Mouse (Mus musculus) midbrain, embryonic 14.5 days (tissue): ENCODE data around the gene Pih1d1. TPM values are rescaled to one million over a fixed set of nuclear protein-coding genes. Genes with fewer than 3 reads are reported as not detected.

Experiments
- ATAC-seq: fragments of 200-750 bp; cut with Nextera tagmentation; 2 replicates; pipeline ENCODE4 v1.8.0; 2017; ENCODE audit warnings: moderate number of reproducible peaks, moderate library complexity; ENCODE audit not compliant: low FRiP score, low TSS enrichment
- DNase-seq: peaks from one replicate; pipeline ENCODE4 v3.0.0-alpha.2; 2015
- H3K27ac ChIP-seq: fragments of 300-500 bp; sonication (generic); replicated peaks from 2 replicates; pipeline ENCODE4 v1.5.1; 2014; ENCODE audit warnings: mild to moderate bottlenecking, low read depth, low read length, moderate library complexity
- H3K27me3 ChIP-seq: fragments of 300-500 bp; sonication (generic); 2 replicates; pipeline ENCODE4 v1.6.1; 2014; ENCODE audit warnings: low read length, control low read depth, mixed read lengths; ENCODE audit not compliant: control insufficient read depth, insufficient read depth
- H3K36me3 ChIP-seq: fragments of 300-500 bp; sonication (generic); 2 replicates; pipeline ENCODE4 v1.6.1; 2014; ENCODE audit warnings: low read length, control low read depth; ENCODE audit not compliant: control insufficient read depth, insufficient read depth
- H3K4me1 ChIP-seq: fragments of 300-500 bp; sonication (generic); 2 replicates; pipeline ENCODE4 v1.6.1; 2014; ENCODE audit warnings: mild to moderate bottlenecking, antibody characterized with exemption, low read length, control low read depth; ENCODE audit not compliant: control insufficient read depth, insufficient read depth
- H3K4me2 ChIP-seq: fragments of 300-500 bp; sonication (generic); 2 replicates; pipeline ENCODE4 v1.6.1; 2014; ENCODE audit warnings: mild to moderate bottlenecking, low read length, moderate library complexity
- H3K4me3 ChIP-seq: fragments of 300-500 bp; sonication (generic); replicated peaks from 2 replicates; pipeline ENCODE4 v1.5.1; 2014; ENCODE audit warnings: low read depth, low read length
- H3K9ac ChIP-seq: fragments of 300-500 bp; sonication (generic); replicated peaks from 2 replicates; pipeline ENCODE4 v1.6.1; 2014; ENCODE audit warnings: mild to moderate bottlenecking, low read length, moderate library complexity
- H3K9me3 ChIP-seq: fragments of 300-500 bp; sonication (generic); 2 replicates; pipeline ENCODE4 v1.6.1; 2016; ENCODE audit warnings: low read length, control low read depth, mixed read lengths; ENCODE audit not compliant: control insufficient read depth
- WGBS: fragments of 180-500 bp; shearing (Covaris S2); extraction: QIAGEN DNeasy Blood & Tissue Kit; methylation state at CpG from one replicate; pipeline ENCODE4 v1.1.7; 2014; 5-methylcytosine and 5-hydroxymethylcytosine counted together
- polyA plus RNA-seq: library from polyadenylated mRNA; unstranded; fragments of >200 nt; fragmentation: Nextera tagmentation; extraction: Ambion mirVana; gene quantifications from 2 replicates; pipeline ENCODE4 v1.2.1, GENCODE M21; 2014

Gene Pih1d1
- polyA plus RNA-seq, 1 experiment from 2014 or later, result 96.2 TPM

GRCm38 (mm10) chr7:45137171-45138006 lies 16.7 kb upstream of the Pih1d1 start:
- Histone ChIP-seq H3K27me3 (peaks cover 16% of the 10 kb centered on the region; the same call in 1 of the 2 replicates), H3K4me3 (no peak overlapping the region), H3K4me1 (no peaks in the 10 kb centered on the region), H3K4me2 (no peak overlapping the region), H3K27ac (no peak overlapping the region), H3K9me3 (no peaks in the 10 kb centered on the region), H3K9ac (no peak overlapping the region), H3K36me3 (no peaks in the 10 kb centered on the region)
- DNase-seq, result no peak
- WGBS, result 84% methylated on average over 12 of the region's 12 CpGs
- no peak for ATAC-seq

DNA sequence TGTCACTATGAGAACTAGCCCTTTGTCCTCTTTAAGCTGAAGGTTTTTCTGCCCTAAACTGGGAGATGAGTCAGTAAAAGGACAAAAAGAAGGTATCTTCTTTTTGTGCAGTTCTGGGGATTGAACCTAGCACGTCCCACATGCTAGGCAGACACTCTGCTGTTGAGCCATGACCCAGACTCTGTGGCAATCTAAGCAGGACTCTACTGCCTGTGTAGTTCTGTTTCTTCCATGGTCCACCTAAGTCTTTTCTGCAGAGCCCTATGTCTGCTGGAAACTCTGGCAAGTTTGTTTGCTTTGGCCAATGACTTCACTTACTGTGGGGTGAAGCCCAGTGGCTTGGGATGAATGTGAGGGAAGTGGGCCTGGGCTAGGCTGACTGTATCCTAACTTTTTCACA lies 15.7 kb upstream of the Pih1d1 start:
- H3K9ac ChIP-seq, result no peak overlapping the region
- H3K4me1 ChIP-seq, result no peaks in the 10 kb centered on the region
- H3K9me3 ChIP-seq, result no peaks in the 10 kb centered on the region
- no peak overlapping the region for H3K4me3 ChIP-seq
- no peak overlapping the region for H3K27ac ChIP-seq
- H3K27me3 ChIP-seq, result peaks cover 16% of the 10 kb centered on the region; the same call in 1 of the 2 replicates
- WGBS, result 75% methylated on average over 1 of the region's 1 CpGs
- H3K36me3 ChIP-seq, result peaks cover 2% of the 10 kb centered on the region; the same call in 1 of the 2 replicates
- no peak overlapping the region for H3K4me2 ChIP-seq
- DNase-seq, result no peak
- ATAC-seq, result no peak

GRCm38 (mm10) chr7:45139904-45140723 lies 14.0 kb upstream of the Pih1d1 start:
- peaks cover 8% of the 10 kb centered on the region; the same call in 1 of the 2 replicates for H3K27me3 ChIP-seq
- ATAC-seq, result no peak
- H3K9me3 ChIP-seq, result no peaks in the 10 kb centered on the region
- no peak for DNase-seq
- no peak overlapping the region for H3K4me3 ChIP-seq
- WGBS, result 80% methylated on average over 8 of the region's 8 CpGs
- no peak overlapping the region for H3K4me2 ChIP-seq
- no peak overlapping the region for H3K27ac ChIP-seq
- no peak overlapping the region for H3K9ac ChIP-seq
- H3K36me3 ChIP-seq, result peaks cover 14% of the 10 kb centered on the region; the same call in 1 of the 2 replicates
- no peaks in the 10 kb centered on the region for H3K4me1 ChIP-seq

GRCm38 (mm10) chr7:45141319-45141718 lies 12.8 kb upstream of the Pih1d1 start:
- no peaks in the 10 kb centered on the region for H3K27me3 ChIP-seq
- no peak for DNase-seq
- H3K27ac ChIP-seq, result no peak overlapping the region
- no peak for ATAC-seq
- H3K4me1 ChIP-seq, result no peaks in the 10 kb centered on the region
- no peaks in the 10 kb centered on the region for H3K9me3 ChIP-seq
- 95% methylated on average over 3 of the region's 3 CpGs for WGBS
- no peak overlapping the region for H3K4me3 ChIP-seq
- no peak overlapping the region for H3K4me2 ChIP-seq
- peaks cover 25% of the 10 kb centered on the region for H3K36me3 ChIP-seq
- no peak overlapping the region for H3K9ac ChIP-seq

DNA sequence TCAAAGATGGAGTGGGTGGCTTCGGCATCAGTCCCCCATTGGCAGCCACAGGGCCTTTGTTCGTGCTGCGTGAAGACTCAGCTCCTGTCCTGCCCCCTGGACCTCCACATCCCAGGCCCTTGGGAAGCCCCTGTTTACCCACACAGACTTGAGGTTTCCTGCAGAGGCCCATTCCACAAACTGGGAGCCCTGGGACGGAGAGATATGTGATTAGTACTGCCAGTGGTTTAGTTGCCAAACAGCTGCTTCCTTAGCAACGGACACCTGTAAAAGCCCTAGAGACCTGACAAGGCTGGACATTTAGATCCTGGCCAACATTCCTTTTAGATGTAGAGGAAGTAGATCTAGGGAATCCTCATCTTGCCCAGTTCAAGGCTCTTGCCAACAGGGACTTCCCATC lies 12.2 kb upstream of the Pih1d1 start:
- no peak overlapping the region for H3K27ac ChIP-seq
- DNase-seq (no peak), ATAC-seq (no peak)
- no peaks in the 10 kb centered on the region for H3K9me3 ChIP-seq
- H3K4me3 ChIP-seq, result no peak overlapping the region
- no peak overlapping the region for H3K4me2 ChIP-seq
- no peak overlapping the region for H3K9ac ChIP-seq
- H3K36me3 ChIP-seq, result peaks cover 27% of the 10 kb centered on the region
- no peaks in the 10 kb centered on the region for H3K4me1 ChIP-seq
- 89% methylated on average over 5 of the region's 5 CpGs for WGBS
- H3K27me3 ChIP-seq, result no peaks in the 10 kb centered on the region

DNA sequence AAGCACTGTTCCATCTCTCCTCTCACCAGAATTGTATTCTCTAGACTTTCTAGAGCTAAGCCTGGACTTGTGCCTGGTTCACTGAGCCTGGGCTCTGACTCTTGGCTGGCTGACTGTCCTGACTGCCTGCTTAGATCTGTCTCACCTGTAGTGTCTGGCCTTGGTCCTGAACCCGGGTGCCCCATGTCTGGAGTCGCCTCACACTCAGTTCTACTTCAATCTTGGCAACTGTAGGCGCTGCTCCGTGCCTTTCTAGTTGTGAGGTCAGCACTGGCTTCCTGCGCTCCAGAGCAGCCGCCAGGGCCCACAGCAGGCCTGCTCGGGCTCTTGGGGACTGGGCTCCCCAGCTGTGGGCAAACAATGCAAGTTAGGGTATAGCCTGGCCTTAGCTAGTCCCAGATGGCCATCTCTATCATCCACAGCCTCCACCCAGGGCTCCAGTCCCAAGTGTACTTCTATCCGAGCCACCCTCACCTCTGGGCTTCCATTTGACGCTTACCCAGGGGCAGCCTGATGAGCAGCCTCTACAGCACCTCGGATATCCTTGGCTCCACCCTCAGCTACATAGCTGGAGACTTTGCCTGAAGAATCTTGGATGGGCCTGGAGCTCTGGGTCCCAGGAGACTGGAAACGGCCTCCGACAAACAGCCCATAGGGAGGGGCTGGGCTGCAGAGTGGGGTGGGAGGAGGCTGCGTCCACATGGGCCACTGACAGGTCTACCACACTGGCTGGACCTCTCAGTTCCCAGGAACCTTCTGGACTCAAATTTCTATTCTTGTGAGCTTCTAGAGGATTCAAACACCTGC lies 9.5 kb upstream of the Pih1d1 start:
- no peak overlapping the region for H3K4me3 ChIP-seq
- H3K36me3 ChIP-seq, result peaks cover 27% of the 10 kb centered on the region
- no peaks in the 10 kb centered on the region for H3K4me1 ChIP-seq
- DNase-seq, result no peak
- no peaks in the 10 kb centered on the region for H3K9me3 ChIP-seq
- no peak overlapping the region for H3K27ac ChIP-seq
- H3K9ac ChIP-seq, result no peak overlapping the region
- no peak overlapping the region for H3K4me2 ChIP-seq
- 83% methylated on average over 13 of the region's 13 CpGs for WGBS
- ATAC-seq, result no peak
- H3K27me3 ChIP-seq, result no peaks in the 10 kb centered on the region

GRCm38 (mm10) chr7:45145460-45145859 lies 8.6 kb upstream of the Pih1d1 start:
- WGBS, result 94% methylated on average over 8 of the region's 8 CpGs
- ATAC-seq, result no peak
- Histone ChIP-seq H3K4me1 (no peaks in the 10 kb centered on the region), H3K9me3 (no peaks in the 10 kb centered on the region), H3K4me2 (no peak overlapping the region), H3K9ac (no peak overlapping the region), H3K27ac (no peak overlapping the region), H3K27me3 (no peaks in the 10 kb centered on the region), H3K4me3 (no peak overlapping the region), H3K36me3 (peaks cover 27% of the 10 kb centered on the region)
- DNase-seq, result no peak

- WGBS, result 95% methylated on average over 11 of the region's 11 CpGs
- peaks cover 27% of the 10 kb centered on the region for H3K36me3 ChIP-seq
- no peak for ATAC-seq
- no peaks in the 10 kb centered on the region for H3K27me3 ChIP-seq
- H3K27ac ChIP-seq, result no peak overlapping the region
- H3K4me1 ChIP-seq, result no peaks in the 10 kb centered on the region
- no peak overlapping the region for H3K4me3 ChIP-seq
- no peaks in the 10 kb centered on the region for H3K9me3 ChIP-seq
- no peak for DNase-seq
- no peak overlapping the region for H3K9ac ChIP-seq
- no peak overlapping the region for H3K4me2 ChIP-seq
These were observed 6.8 kb upstream of the Pih1d1 start for GRCm38 (mm10) chr7:45147267-45147666.
